Mouse (Mus musculus) layer of hippocampus, postnatal 10 days (tissue): ENCODE results near the gene Dapp1. TPM values are rescaled to one million over a fixed set of nuclear protein-coding genes. Genes with fewer than 3 reads are reported as not detected.
A peak's percentile ranks its signal among the peaks of the same experiment; 100 is the strongest.
"Not testable (repeated sequence)": the region's sequence is repeated elsewhere in the genome, so short reads cannot be mapped to it uniquely, and the experiment has no call there.

Experiments used
- DNase-seq, 2 experiments: peaks; one replicate each; pipeline ENCODE4 v3.0.0; 2021; ENCODE audit warnings: low spot score in 2 of 2
- total RNA-seq, 2 experiments: library from RNA; stranded (reverse); gene quantifications; 2 replicates each; pipeline ENCODE4 v1.2.3; 2021

The Dapp1 gene
- total RNA-seq, 2 experiments from 2014 or later = 4.7 to 7.1 TPM

DNA sequence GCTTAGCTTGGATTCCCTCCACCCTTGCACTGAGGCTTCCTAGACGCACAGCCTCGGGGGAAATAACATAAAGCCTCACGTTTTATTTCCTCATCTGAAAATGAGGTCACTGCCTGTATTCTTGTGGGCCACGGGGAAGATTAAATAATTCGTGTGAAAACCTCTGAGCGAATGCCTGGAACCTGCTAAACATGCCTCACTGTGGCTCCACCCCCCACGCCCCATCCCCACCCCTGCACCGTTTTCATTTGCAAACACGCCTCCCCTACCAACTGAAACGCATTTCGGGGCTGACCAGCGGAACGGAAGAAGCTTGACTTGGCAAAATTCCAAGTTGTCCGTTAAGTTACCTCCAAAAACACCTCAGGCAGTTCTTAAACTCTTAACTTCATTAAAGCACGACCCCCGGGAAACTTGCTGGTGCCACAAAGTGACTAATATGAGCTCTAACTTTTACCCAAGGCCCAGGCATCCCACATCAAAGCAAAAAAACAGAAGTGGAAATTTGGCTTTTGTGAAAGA, 25.7 kb downstream of the Dapp1 start:
- DNase-seq = no peak

GRCm38 (mm10) chr3:137954256-137954916, 27.0 kb downstream of the Dapp1 start:
- DNase-seq = no peak

DNA sequence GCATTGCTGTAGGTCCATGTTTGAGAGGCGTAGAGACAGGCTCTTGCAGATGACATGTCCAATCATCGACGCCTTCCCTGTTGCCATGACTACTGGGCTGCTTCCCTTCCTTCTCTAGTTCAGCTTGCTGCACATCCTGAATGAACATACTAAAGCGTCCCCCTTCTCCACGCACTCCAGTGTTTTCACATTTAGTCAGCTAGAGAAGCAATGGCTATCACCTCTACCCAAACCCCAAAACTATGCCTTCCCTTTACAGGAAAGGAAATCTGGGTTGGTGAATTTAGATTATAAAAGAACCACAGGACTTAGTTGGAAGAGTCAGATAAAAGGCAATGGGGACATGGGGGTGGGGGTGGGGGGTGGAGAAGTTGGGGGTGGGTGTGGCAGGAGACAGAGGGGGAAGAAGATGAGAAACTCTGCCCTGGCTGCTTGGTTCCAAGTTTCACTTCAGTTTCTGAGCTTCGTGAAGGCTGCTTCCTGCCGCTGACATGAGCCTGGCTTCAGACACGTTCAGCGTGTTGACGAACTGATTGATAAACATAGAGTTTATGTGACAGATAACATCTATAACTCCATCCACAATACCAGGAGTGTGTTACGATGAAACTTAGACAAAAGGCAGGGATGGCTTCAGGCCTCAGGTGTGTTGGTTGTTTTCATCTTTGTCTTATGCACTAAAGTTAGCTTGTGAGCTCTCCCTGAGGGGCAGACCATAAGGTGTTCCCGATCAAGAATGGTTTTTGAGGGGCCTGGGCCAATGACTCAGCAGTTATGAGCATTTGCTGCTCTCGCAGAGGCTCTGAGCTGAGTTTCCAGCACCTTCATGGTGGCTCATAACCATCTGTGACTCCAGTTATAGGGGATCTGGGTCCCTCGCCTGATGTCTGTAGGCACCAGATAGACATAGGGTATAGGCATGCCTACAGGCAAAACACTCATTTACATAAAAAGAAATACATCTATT, 28.1 kb downstream of the Dapp1 start:
- DNase-seq = peak; percentile 55 to 58

DNA sequence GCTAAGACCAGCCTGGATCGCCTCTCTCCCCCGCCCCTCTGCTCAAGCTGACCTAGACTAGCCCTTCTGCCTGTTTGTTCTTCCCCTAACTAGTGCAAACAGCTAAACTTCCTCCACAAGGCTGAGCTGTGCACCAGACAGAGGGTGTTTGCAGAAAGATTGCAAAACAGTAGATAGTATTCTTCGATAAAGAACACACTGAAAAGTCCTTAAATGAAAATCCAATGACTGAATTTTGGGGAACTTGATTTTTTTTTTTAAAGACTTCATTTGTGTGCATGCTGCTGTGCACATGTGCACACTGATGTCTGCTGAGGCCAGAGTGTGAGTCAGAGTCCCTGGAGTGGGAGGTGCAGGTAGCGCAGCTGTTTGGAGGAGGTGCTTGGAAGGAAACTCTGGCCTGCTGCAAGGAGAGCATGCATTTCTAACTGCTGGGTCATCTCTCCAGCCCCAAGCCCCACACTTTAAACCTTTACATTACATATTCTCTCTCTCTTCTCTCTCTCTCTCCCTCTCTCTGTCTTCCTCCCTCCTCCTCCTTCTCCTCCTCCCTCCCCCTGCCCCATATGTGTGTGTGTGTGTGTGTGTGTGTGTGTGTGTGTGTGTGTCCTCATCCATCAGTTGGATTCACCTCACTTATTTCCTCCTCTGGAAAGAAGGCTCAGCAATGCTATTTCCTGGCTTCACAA, 29.0 kb downstream of the Dapp1 start:
- no peak for DNase-seq

GRCm38 (mm10) chr3:137951819-137952218, 29.5 kb downstream of the Dapp1 start:
- DNase-seq = no peak

GRCm38 (mm10) chr3:137951302-137951701, 30.0 kb downstream of the Dapp1 start:
- not testable (repeated sequence) for DNase-seq

- DNase-seq = no peak
Measured at GRCm38 (mm10) chr3:137950191-137950885, 31.0 kb downstream of the Dapp1 start.

- DNase-seq = no peak
Measured at GRCm38 (mm10) chr3:137947525-137947924, 33.8 kb downstream of the Dapp1 start.

DNA sequence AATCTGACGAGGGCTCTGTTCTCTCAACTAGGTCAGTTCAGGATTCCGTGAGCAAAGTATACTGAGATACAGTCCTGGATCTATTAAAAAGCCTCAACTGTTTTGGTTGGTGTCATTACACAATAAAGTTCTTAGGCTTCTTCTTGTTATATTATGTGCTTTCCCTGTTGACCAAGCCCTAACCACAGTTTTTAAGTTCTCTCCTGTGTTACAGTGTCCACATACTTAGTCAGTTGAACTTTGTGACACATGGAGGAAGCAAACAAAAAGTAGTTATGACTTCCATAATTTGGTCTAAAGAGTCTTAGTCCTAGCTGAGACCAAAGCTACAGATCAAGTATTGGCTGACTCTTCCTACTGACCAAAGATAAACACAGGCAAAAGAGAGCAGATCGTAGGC, 34.5 kb downstream of the Dapp1 start:
- no peak for DNase-seq

DNA sequence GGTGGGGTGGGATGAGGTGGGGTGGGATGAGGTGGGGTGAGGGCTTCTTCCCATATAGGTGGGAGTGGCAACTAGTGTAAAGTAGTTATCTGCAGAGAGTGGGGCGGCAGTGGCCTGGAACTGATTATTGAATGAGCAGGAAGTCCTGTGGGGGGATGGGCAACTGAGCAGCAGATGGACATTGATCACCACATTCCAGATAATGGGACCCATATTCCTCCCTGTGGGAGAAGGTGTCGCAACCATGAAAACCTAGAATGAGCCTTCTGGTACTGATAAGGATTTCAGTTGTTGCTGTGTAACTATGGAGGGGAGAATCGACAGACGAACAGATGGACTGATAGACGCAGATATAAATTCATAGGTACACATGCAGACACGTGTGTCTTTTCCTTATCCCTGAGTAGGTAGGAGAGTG, 37.6 kb downstream of the Dapp1 start:
- no peak for DNase-seq

DNA sequence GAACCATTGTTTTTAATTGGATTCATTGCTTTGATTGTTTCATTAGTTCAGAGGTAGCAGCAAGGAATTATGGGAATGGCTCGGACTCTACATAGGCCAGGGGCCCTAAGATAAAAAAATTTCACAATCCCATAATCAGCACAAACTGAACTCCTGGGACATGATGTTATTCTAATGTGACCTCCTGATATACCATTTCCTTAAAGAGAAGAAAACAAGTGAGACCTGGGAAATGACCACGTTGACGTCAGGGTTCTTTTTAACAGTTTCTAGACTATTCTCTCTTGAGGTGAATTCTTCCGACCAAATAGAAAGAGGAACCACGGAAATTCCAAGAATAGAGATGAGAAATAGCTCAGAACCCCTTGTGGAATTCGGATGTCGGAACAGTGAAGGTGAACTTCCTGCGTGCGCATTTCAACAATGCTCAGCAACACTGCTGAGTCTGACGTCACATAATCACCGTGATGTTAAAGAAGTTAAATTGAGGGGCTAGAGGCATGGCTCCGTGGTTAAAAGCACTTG, 39.2 kb downstream of the Dapp1 start:
- DNase-seq = no peak

DNA sequence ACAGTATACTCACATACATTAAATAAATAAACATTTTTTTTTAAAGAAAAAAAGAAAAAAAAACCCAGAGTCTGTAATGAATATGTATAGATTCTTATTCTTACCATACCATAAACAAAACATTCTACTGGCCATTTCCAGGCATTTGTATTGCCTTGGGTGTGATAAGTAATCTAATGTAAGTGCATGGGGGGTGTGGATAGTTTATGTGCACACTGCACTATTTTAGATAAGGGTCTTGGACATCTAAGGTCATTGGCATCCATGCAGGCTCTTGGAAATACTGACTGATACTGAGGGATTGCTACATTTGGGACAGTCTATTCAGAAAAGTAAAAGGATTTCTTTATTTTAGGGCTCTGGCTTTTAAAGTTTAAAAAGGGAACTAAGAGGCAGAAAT, 39.8 kb downstream of the Dapp1 start:
- DNase-seq = no peak

GRCm38 (mm10) chr3:137940757-137941156, 40.6 kb downstream of the Dapp1 start:
- DNase-seq = no peak

- DNase-seq = peak; percentile 37 to 53
Measured at GRCm38 (mm10) chr3:137938608-137939007, 42.7 kb downstream of the Dapp1 start.

DNA sequence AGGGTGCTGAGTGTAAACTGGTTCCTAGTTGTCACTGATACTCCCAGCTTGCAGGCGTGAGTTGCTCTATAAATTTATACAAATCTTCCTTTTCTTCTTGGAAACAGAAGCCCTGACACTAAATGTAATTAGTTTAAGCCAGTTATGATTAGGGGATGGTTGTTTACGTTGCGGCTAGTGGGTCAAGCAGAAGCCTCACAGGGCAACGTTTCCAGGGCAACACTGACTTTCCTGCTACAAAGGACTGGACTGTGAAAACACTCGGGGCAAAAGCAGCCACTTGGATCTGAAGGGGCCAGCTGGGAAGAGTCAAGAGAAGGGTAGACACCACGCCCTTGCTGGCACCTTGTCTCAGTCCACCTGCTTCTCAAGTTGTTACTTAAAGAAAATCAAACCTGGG, 44.8 kb downstream of the Dapp1 start:
- no peak for DNase-seq

DNA sequence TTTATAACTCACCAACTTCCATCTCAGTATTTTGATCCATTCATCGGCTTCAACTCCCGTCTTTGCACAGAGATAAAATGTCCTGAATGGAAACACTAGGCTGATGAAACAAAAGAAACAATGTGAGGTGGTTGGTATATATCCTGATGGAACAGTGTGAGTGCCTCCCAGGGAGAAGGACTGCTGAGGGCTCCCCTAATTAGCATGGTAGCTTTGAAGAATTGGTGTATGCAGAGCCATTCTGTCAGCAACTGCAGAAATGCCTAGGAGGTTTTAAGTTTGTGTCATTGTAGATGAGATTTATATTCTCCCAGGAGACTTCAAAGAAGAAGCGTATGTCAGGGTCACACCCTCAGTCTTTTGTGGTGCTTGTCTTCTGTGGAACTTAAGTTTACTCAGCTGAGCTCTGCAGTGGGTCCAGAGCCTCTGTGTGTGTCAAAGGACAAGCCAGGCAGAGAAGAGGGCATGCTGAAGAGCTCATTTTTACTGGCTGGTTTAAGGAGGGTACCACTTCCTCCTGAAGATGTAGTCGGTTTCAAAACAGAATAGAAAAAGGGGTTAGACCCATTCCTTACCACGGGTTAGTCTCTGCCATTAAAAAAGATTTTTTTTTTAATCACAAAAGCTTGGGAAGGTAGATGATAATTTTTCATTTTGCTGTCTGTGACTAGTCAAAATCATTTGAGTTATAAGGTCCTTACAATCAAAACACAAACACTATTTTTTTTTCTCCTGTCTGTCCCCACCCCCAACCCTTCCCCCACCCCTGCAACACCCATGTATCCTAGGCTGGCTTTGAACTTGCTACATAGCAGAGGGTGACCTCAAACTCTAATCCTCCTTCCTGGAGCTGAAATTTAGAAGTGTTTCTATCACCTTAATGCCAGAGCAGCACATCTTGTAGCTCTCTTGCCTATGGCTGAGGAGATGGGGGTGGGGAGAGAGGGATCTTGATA, 45.5 kb downstream of the Dapp1 start:
- DNase-seq = no peak

DNA sequence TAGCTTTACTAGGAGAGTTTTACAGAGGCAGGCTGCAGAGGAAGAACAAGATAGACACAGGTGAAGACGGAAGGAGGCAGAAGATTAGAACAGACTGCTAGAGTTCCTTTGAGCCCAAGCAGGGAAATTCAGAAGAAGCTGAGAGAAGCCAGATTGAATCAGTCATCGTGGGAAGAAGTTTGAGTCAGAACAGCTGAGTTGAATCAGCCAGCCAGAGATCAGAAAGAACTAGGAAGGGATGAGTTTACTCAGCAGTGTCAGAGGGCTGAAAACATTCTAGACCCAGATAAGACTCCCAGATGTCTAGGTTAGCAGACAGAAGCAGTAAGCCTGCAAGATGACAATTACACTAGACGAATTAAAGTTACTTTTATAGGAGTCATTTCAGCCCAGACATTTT, 47.4 kb downstream of the Dapp1 start:
- no peak for DNase-seq

DNA sequence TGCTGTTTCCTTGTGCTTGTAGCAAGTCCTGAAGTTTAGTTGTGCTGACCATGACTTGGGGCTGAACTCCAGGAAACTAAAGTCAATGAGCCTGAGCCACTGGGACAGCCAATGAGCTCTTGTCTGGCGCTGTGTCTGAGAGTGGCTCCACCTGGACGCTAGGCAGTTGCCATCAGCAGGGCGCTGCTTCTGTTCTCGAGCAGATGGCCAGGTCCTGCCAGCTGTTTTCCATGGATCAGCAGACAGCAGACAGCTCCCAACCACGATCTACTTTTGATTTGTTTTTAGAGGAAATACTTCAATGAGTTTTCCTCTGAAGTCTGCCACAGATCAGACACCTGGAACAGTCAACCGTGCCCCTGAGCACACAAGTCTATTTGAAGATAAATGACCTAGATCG, 48.6 kb downstream of the Dapp1 start:
- no peak for DNase-seq

DNA sequence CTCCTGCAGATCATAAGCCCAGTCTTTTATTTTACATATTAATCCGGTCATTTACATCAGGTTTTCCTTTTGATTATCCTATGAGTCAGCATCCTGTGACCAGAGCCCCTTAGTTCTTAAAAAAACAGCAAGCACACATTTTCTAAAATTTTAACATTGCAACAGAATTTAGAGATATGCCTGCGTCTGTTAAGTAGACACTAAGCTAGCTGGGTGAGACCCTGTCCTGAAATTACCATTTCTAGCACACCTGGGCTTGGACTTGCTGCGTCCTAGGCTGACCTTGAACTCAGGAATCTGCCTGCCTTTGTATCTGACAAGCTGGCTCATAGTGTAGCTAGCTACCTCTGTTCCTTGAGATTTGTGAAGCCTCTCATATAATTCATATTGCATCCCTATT, 51.4 kb downstream of the Dapp1 start:
- no peak for DNase-seq

GRCm38 (mm10) chr3:137927010-137927409, 54.3 kb downstream of the Dapp1 start:
- DNase-seq = no peak
